ENCODE assay signal across 11 mouse cellular contexts in genomic region chr11:96666924-96667323, GRCm38 (mm10).
DNase-seq lines count a peak whose midpoint lies in the region; ATAC-seq and TF ChIP-seq lines count a peak whose summit lies in the region.
"Had no signal": no experiment of that assay in that cellular context is flagged by ENCODE, and none has a peak within 500 bp of the region (broad histone marks: within the 10 kb centered on the region; RNA-seq: fewer than 3 reads in every experiment).

No protein-coding gene starts in this region.

- no peaks in the 10 kb centered on the region for H3K9me3 ChIP-seq in kidney, embryonic 15.5 days (replicated peaks)
- H3K9me3 ChIP-seq in midbrain, postnatal 0 days (ENCODE audit: low read length): no peaks in the 10 kb centered on the region
- H3K9me3 ChIP-seq: limb, embryonic 10.5 days; midbrain, embryonic 10.5 days had no signal

- 71% methylated on average over 3 of the region's 3 CpGs for WGBS in kidney, embryonic 15.5 days
- WGBS in midbrain, postnatal 0 days: 82% methylated on average over 3 of the region's 3 CpGs

- H3K9ac ChIP-seq in kidney, embryonic 15.5 days: no peak overlapping the region
- H3K9ac ChIP-seq in midbrain, postnatal 0 days (replicated peaks; ENCODE audit: low read length, poor library complexity, severe bottlenecking): no peak overlapping the region

- peak; percentile 89 for DNase-seq in R1 (ENCODE audit: low read depth, low spot score)
- DNase-seq in spleen, adult 12 weeks (ENCODE audit: low spot score): peak; percentile 3
- DNase-seq in gastrocnemius, postnatal 10 days: no peak
- no peak for DNase-seq in midbrain, postnatal 0 days (ENCODE audit: low spot score)
- DNase-seq in cerebellum, adult 9-11 months: no peak
- DNase-seq in layer of hippocampus, adult 9-10 months (ENCODE audit: low spot score): no peak
- DNase-seq: cerebellum, adult 2 months had no signal

- H3K27me3 ChIP-seq in kidney, embryonic 15.5 days: peaks cover 7% of the 10 kb centered on the region
- no peaks in the 10 kb centered on the region for H3K27me3 ChIP-seq in midbrain, postnatal 0 days (ENCODE audit: insufficient read depth, low read length)

- H3K4me1 ChIP-seq in kidney, embryonic 15.5 days: peaks cover 23% of the 10 kb centered on the region
- H3K4me1 ChIP-seq in midbrain, postnatal 0 days (ENCODE audit: insufficient read depth, low read length): no peaks in the 10 kb centered on the region
- H3K4me1 ChIP-seq: midbrain, embryonic 10.5 days had no signal

- TF ChIP-seq CTCF in midbrain, postnatal 0 days (IDR thresholded peaks at IDR 0.05): no peak

- H3K36me3 ChIP-seq in kidney, embryonic 15.5 days: no peaks in the 10 kb centered on the region
- no peaks in the 10 kb centered on the region for H3K36me3 ChIP-seq in midbrain, postnatal 0 days (ENCODE audit: insufficient read depth, low read length)
- H3K36me3 ChIP-seq: limb, embryonic 10.5 days; midbrain, embryonic 10.5 days had no signal

- ATAC-seq in CD4-positive, CD25-positive, alpha-beta regulatory T cell, adult 4 months: peak; percentile 92
- ATAC-seq in kidney, embryonic 15.5 days (replicated peaks; ENCODE audit: low FRiP score): no peak; the same call in 1 of the 2 replicates
- ATAC-seq in midbrain, postnatal 0 days (ENCODE audit: low FRiP score): no peak

- H3K27ac ChIP-seq in kidney, embryonic 15.5 days: peak overlapping the region; percentile 14; the same call in 1 of the 2 replicates
- no peak overlapping the region for H3K27ac ChIP-seq in midbrain, postnatal 0 days (ENCODE audit: low read depth, low read length)
- H3K27ac ChIP-seq: limb, embryonic 10.5 days; midbrain, embryonic 10.5 days had no signal

- H3K4me3 ChIP-seq in kidney, embryonic 15.5 days (replicated peaks): no peak overlapping the region
- H3K4me3 ChIP-seq in midbrain, postnatal 0 days (ENCODE audit: low read depth, low read length): no peak overlapping the region
- H3K4me3 ChIP-seq: limb, embryonic 10.5 days; midbrain, embryonic 10.5 days had no signal

- no peak overlapping the region for H3K4me2 ChIP-seq in kidney, embryonic 15.5 days
- H3K4me2 ChIP-seq in midbrain, postnatal 0 days (ENCODE audit: low read depth, low read length, poor library complexity, severe bottlenecking): no peak overlapping the region

Comparison
In these comparisons a context has a peak if more than half of its experiments do, and no peak if none do; other contexts are left out.
1. DNase-seq: peak in R1 (single experiment) and spleen, adult 12 weeks (single experiment); none in gastrocnemius, postnatal 10 days (single experiment), midbrain, postnatal 0 days (single experiment), cerebellum, adult 9-11 months (single experiment) and layer of hippocampus, adult 9-10 months (single experiment).